Mouse (Mus musculus): Measurements from ENCODE around the gene Mkrn1.

Mkrn1 gene

GRCm38 (mm10) chr6:39434111-39434885 lies 14.0 kb upstream of the Mkrn1 start:
- in situ Hi-C loops (cut with MboI; ENCODE audit: low pct_unique_long_range_greater_than_20kb in 1 of 2, low sequenced_read_pairs in 2 of 2, unreplicated experiment in 1 of 2): no loop called here

GRCm38 (mm10) chr6:39433701-39434100 lies 13.4 kb upstream of the Mkrn1 start:
- in situ Hi-C loops (cut with MboI; ENCODE audit: low pct_unique_long_range_greater_than_20kb in 1 of 2, low sequenced_read_pairs in 2 of 2, unreplicated experiment in 1 of 2): no loop called here

GRCm38 (mm10) chr6:39433174-39433573 lies 12.9 kb upstream of the Mkrn1 start:
- in situ Hi-C loops (cut with MboI; ENCODE audit: low pct_unique_long_range_greater_than_20kb in 1 of 2, low sequenced_read_pairs in 2 of 2, unreplicated experiment in 1 of 2): no loop called here

- in situ Hi-C loops (cut with MboI; ENCODE audit: low pct_unique_long_range_greater_than_20kb in 1 of 2, low sequenced_read_pairs in 2 of 2, unreplicated experiment in 1 of 2): no loop called here
Measured at GRCm38 (mm10) chr6:39430722-39431121, 10.5 kb upstream of the Mkrn1 start.

GRCm38 (mm10) chr6:39429007-39429788 lies 8.9 kb upstream of the Mkrn1 start:
- in situ Hi-C loops (cut with MboI; ENCODE audit: low pct_unique_long_range_greater_than_20kb in 1 of 2, low sequenced_read_pairs in 2 of 2, unreplicated experiment in 1 of 2): no loop called here

GRCm38 (mm10) chr6:39427276-39428003 lies 7.2 kb upstream of the Mkrn1 start:
- in situ Hi-C loops (cut with MboI; ENCODE audit: low pct_unique_long_range_greater_than_20kb in 1 of 2, low sequenced_read_pairs in 2 of 2, unreplicated experiment in 1 of 2): no loop called here

GRCm38 (mm10) chr6:39426725-39427124 lies 6.5 kb upstream of the Mkrn1 start:
- in situ Hi-C loops (cut with MboI; ENCODE audit: low pct_unique_long_range_greater_than_20kb in 1 of 2, low sequenced_read_pairs in 2 of 2, unreplicated experiment in 1 of 2): no loop called here

- in situ Hi-C loops (cut with MboI; ENCODE audit: low pct_unique_long_range_greater_than_20kb in 1 of 2, low sequenced_read_pairs in 2 of 2, unreplicated experiment in 1 of 2): no loop called here
Measured at GRCm38 (mm10) chr6:39425181-39425580, 4.9 kb upstream of the Mkrn1 start.

GRCm38 (mm10) chr6:39423686-39424085 lies 3.4 kb upstream of the Mkrn1 start:
- in situ Hi-C loops (cut with MboI; ENCODE audit: low pct_unique_long_range_greater_than_20kb in 1 of 2, low sequenced_read_pairs in 2 of 2, unreplicated experiment in 1 of 2): no loop called here

GRCm38 (mm10) chr6:39423130-39423551 lies 2.9 kb upstream of the Mkrn1 start:
- in situ Hi-C loops (cut with MboI; ENCODE audit: low pct_unique_long_range_greater_than_20kb in 1 of 2, low sequenced_read_pairs in 2 of 2, unreplicated experiment in 1 of 2): no loop called here

- in situ Hi-C loops (cut with MboI; ENCODE audit: low pct_unique_long_range_greater_than_20kb in 1 of 2, low sequenced_read_pairs in 2 of 2, unreplicated experiment in 1 of 2): no loop called here
Measured at GRCm38 (mm10) chr6:39420867-39421266, 605 bp upstream of the Mkrn1 start.

- in situ Hi-C loops (cut with MboI; ENCODE audit: low pct_unique_long_range_greater_than_20kb in 1 of 2, low sequenced_read_pairs in 2 of 2, unreplicated experiment in 1 of 2): loop anchor here in 1 of 2 experiments (5.0 kb wide), 1 partner anchor 33 kb away; no protein-coding TSS in a partner anchor
Measured at GRCm38 (mm10) chr6:39419386-39419850, 844 bp downstream of the Mkrn1 start.

- in situ Hi-C loops (cut with MboI; ENCODE audit: low pct_unique_long_range_greater_than_20kb in 1 of 2, low sequenced_read_pairs in 2 of 2, unreplicated experiment in 1 of 2): loop anchor here in 1 of 2 experiments (5.0 kb wide), 1 partner anchor 36 kb away; no protein-coding TSS in a partner anchor
Measured at GRCm38 (mm10) chr6:39416654-39417053, 3.6 kb downstream of the Mkrn1 start.

GRCm38 (mm10) chr6:39415762-39416161 lies 4.5 kb downstream of the Mkrn1 start:
- in situ Hi-C loops (cut with MboI; ENCODE audit: low pct_unique_long_range_greater_than_20kb in 1 of 2, low sequenced_read_pairs in 2 of 2, unreplicated experiment in 1 of 2): loop anchor here in 1 of 2 experiments (5.0 kb wide), 1 partner anchor 37 kb away; no protein-coding TSS in a partner anchor

- in situ Hi-C loops (cut with MboI; ENCODE audit: low pct_unique_long_range_greater_than_20kb in 1 of 2, low sequenced_read_pairs in 2 of 2, unreplicated experiment in 1 of 2): loop anchor here in 1 of 2 experiments (5.0 kb wide), 1 partner anchor 38 kb away; no protein-coding TSS in a partner anchor
Measured at GRCm38 (mm10) chr6:39414106-39414505, 6.2 kb downstream of the Mkrn1 start.

- in situ Hi-C loops (cut with MboI; ENCODE audit: low pct_unique_long_range_greater_than_20kb in 1 of 2, low sequenced_read_pairs in 2 of 2, unreplicated experiment in 1 of 2): no loop called here
Measured at GRCm38 (mm10) chr6:39406480-39406879, 13.8 kb downstream of the Mkrn1 start.

GRCm38 (mm10) chr6:39403136-39403535 lies 17.1 kb downstream of the Mkrn1 start:
- in situ Hi-C loops (cut with MboI; ENCODE audit: low pct_unique_long_range_greater_than_20kb in 1 of 2, low sequenced_read_pairs in 2 of 2, unreplicated experiment in 1 of 2): no loop called here

- in situ Hi-C loops (cut with MboI; ENCODE audit: low pct_unique_long_range_greater_than_20kb in 1 of 2, low sequenced_read_pairs in 2 of 2, unreplicated experiment in 1 of 2): no loop called here
Measured at GRCm38 (mm10) chr6:39400343-39400742, 19.9 kb downstream of the Mkrn1 start.

- in situ Hi-C loops (cut with MboI; ENCODE audit: low pct_unique_long_range_greater_than_20kb in 1 of 2, low sequenced_read_pairs in 2 of 2, unreplicated experiment in 1 of 2): no loop called here
Measured at GRCm38 (mm10) chr6:39398342-39398741, 21.9 kb downstream of the Mkrn1 start.
